Mouse (Mus musculus) hindbrain, embryonic 16.5 days (tissue): ENCODE results near the gene Gsn. TPM values are rescaled to one million over a fixed set of nuclear protein-coding genes. Genes with fewer than 3 reads are reported as not detected.

Experiments used
- ATAC-seq: fragments of 200-750 bp; cut with Nextera tagmentation; 2 replicates; pipeline ENCODE4 v1.8.0; 2017; ENCODE audit warnings: moderate TSS enrichment, moderate library complexity
- H3K27ac ChIP-seq: fragments of 300-500 bp; sonication (generic); 2 replicates; pipeline ENCODE4 v1.5.1; 2014; ENCODE audit warnings: low read depth, mild to moderate bottlenecking, control low read depth, low read length, moderate library complexity
- H3K27me3 ChIP-seq: fragments of 300-500 bp; sonication (generic); replicated peaks from 2 replicates; pipeline ENCODE4 v1.6.1; 2014; ENCODE audit warnings: low read length; ENCODE audit not compliant: control insufficient read depth, insufficient read depth
- H3K36me3 ChIP-seq: fragments of 300-500 bp; sonication (generic); 2 replicates; pipeline ENCODE4 v1.6.1; 2014; ENCODE audit warnings: mild to moderate bottlenecking, low read length, moderate library complexity, mixed read lengths; ENCODE audit not compliant: control insufficient read depth, insufficient read depth
- H3K4me1 ChIP-seq: fragments of 300-500 bp; sonication (generic); 2 replicates; pipeline ENCODE4 v1.6.1; 2014; ENCODE audit warnings: low read depth, low read length; ENCODE audit not compliant: control insufficient read depth, insufficient read depth
- H3K4me2 ChIP-seq: fragments of 300-500 bp; sonication (generic); 2 replicates; pipeline ENCODE4 v1.6.1; 2014; ENCODE audit warnings: mild to moderate bottlenecking, low read length, control low read depth, moderate library complexity
- H3K4me3 ChIP-seq: fragments of 300-500 bp; sonication (generic); 2 replicates; pipeline ENCODE4 v1.5.1; 2014; ENCODE audit warnings: mild to moderate bottlenecking, low read length, control low read depth, moderate library complexity
- H3K9ac ChIP-seq: fragments of 300-500 bp; sonication (generic); 2 replicates; pipeline ENCODE4 v1.6.1; 2014; ENCODE audit warnings: low read depth, mild to moderate bottlenecking, control low read depth, low read length, moderate library complexity
- H3K9me3 ChIP-seq: fragments of 300-500 bp; sonication (generic); 2 replicates; pipeline ENCODE4 v1.6.1; 2014; ENCODE audit warnings: mild to moderate bottlenecking, low read length, moderate library complexity; ENCODE audit not compliant: control insufficient read depth
- WGBS: fragments of 180-500 bp; shearing (Covaris S2); extraction: QIAGEN DNeasy Blood & Tissue Kit; methylation state at CpG from one replicate; pipeline ENCODE4 v1.1.7; 2014; 5-methylcytosine and 5-hydroxymethylcytosine counted together
- polyA plus RNA-seq: library from polyadenylated mRNA; unstranded; fragments of >200 nt; fragmentation: Nextera tagmentation; extraction: Ambion mirVana; gene quantifications from 2 replicates; pipeline ENCODE4 v1.2.1, GENCODE M21; 2015

The Gsn gene
- polyA plus RNA-seq, 1 experiment from 2014 or later, result 31.6 TPM

DNA sequence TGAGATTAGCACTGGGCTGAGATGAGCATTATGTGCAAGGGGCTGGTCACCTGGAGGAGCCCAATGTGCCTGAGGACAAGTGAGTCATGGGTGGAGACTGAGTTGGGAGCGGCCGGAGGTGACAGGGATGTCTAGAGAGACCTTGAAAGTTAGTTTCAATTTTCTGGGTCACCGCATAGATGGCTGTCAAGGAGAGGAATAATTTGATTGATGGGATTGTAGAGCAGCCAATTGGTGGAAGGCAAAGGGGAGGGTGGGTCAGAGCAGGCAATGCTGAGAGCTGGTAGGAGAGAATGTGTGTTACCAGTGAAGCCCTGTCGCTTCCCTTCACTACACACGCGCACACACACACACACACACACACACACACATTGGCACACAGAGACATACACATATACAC, 13.0 kb downstream of the Gsn start:
- H3K4me2 ChIP-seq, result no peak overlapping the region
- no peak for ATAC-seq
- no peaks in the 10 kb centered on the region for H3K27me3 ChIP-seq
- H3K36me3 ChIP-seq, result no peaks in the 10 kb centered on the region
- peaks cover 3% of the 10 kb centered on the region; the same call in 1 of the 2 replicates for H3K4me1 ChIP-seq
- H3K9me3 ChIP-seq, result no peaks in the 10 kb centered on the region
- H3K4me3 ChIP-seq, result no peak overlapping the region
- no peak overlapping the region for H3K27ac ChIP-seq
- WGBS, result 77% methylated on average over 6 of the region's 6 CpGs
- no peak overlapping the region for H3K9ac ChIP-seq

DNA sequence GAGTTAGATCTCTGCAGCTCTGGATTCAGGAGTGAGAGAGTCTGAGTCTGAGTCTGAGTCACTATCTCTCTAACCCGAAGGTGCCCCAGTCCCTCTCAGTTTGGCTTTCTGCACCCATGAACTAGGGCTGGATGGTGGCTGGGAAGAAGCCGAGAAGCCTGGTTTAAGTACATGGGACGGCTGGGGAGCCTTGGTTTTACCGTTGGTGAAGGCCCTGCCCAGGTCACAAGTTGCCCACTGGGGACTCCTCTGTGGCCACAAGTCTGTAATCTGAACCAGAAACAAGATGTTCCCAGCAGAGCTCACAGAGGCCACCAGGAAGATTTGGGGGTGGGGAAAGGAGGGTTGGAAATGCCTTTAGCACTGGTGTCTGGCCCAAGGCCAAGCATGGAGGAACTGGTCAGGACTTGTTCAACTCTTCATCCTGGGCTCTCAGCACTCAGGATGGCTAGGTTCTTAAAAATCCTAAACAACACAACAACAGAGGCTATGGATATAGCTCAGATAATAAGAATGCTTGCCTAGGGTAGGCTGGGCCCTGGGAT, 13.6 kb downstream of the Gsn start:
- 85% methylated on average over 4 of the region's 4 CpGs for WGBS
- Histone ChIP-seq H3K4me2 (no peak overlapping the region), H3K4me3 (no peak overlapping the region), H3K36me3 (no peaks in the 10 kb centered on the region), H3K9ac (no peak overlapping the region), H3K27me3 (no peaks in the 10 kb centered on the region), H3K9me3 (no peaks in the 10 kb centered on the region), H3K27ac (no peak overlapping the region), H3K4me1 (peaks cover 3% of the 10 kb centered on the region; the same call in 1 of the 2 replicates)
- no peak for ATAC-seq

DNA sequence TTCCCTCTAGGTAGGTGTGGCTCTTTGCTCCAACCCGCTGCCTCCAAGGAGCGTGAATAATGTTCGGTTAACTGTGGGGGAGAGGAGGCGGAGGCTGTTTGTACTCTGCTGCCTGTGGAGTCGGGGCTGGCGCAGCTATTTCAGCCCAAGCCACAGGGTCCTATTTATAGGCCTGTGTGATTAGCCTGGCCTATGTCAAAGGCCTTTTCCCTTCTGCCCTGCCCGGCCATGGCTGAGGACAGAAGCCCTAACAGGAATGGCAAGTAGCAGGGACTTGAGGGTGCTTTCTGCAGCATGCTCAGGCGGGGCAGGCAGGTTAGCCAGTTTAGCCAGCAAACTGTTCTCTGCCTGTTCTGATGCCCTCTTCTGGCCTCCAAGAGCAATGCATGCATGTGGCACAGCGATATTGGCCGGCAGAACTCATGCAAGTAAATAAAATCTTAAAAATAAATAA, 14.4 kb downstream of the Gsn start:
- no peaks in the 10 kb centered on the region for H3K36me3 ChIP-seq
- H3K9me3 ChIP-seq, result no peaks in the 10 kb centered on the region
- H3K27me3 ChIP-seq, result no peaks in the 10 kb centered on the region
- H3K4me2 ChIP-seq, result no peak overlapping the region
- H3K4me1 ChIP-seq, result peaks cover 3% of the 10 kb centered on the region; the same call in 1 of the 2 replicates
- no peak overlapping the region for H3K27ac ChIP-seq
- WGBS, result 13% methylated on average over 10 of the region's 10 CpGs
- ATAC-seq, result peak; percentile 43; the same call in 1 of the 2 replicates
- no peak overlapping the region for H3K4me3 ChIP-seq
- H3K9ac ChIP-seq, result no peak overlapping the region

DNA sequence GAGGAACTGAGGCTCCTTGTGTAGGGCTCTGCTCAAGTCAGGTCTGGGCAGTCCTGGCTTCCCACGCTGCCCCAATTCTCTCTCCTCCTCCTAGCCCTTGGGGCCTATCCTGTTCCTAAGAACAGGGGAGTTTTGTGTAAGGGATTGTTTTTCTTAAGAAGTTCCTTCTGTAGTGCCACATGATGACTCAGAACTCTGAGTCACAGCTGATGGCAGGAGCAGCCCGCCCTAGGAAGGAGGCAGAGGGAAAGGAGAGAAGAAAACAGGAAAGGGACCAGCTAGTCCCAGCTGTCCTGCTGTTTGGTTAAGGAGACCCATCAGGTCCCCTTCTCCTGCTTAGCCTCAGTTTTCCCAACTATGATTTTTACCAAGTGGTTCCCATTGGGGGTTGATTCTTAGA, 15.6 kb downstream of the Gsn start:
- H3K27me3 ChIP-seq, result no peaks in the 10 kb centered on the region
- no peak overlapping the region for H3K4me3 ChIP-seq
- no peak overlapping the region for H3K4me2 ChIP-seq
- 65% methylated on average over 2 of the region's 2 CpGs for WGBS
- H3K27ac ChIP-seq, result no peak overlapping the region
- H3K36me3 ChIP-seq, result no peaks in the 10 kb centered on the region
- ATAC-seq, result no peak
- peaks cover 3% of the 10 kb centered on the region; the same call in 1 of the 2 replicates for H3K4me1 ChIP-seq
- H3K9ac ChIP-seq, result no peak overlapping the region
- H3K9me3 ChIP-seq, result no peaks in the 10 kb centered on the region

DNA sequence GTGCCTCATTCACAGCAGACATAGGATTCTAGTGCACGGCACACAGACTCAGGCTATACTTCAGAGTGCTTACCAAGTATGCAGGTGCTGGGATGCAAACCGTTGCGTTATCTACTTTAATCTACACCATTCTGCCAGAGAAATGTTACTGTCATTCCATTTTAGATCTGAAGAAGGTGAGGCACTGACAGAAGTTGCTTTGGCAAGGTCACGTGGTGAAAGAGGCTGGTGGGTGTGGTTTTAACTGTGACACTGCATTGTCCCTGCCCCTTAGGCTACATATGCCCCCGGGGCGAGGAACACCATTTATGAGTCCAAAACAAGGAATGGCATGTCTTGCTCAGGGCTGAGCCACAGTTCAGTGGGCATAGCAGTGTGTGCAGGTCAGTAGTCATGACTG, 16.7 kb downstream of the Gsn start:
- H3K4me2 ChIP-seq, result no peak overlapping the region
- 88% methylated on average over 6 of the region's 6 CpGs for WGBS
- no peak overlapping the region for H3K27ac ChIP-seq

DNA sequence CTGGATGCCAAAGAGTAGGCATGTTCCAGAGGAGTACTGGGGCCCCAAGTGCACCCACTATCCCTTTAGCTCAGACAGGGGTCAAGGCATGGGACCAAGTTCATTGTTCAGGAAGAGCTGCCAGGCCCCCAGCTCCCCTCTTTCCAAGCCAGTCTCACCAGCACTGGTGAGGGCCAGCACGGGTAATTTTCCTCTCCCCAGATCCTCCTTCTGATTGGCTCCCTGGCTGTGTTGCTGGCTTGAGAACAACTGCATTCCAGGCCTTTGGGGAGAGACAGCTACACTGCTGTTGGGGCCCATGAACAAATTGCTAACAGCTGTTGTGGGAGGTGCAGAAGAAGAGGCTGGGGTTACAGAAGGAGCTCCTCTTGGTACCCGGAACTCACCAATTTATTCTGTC, 17.4 kb downstream of the Gsn start:
- 33% methylated on average over 2 of the region's 2 CpGs for WGBS

More for the DNA sequence above, 16.7 kb downstream of the Gsn start:
- H3K4me1 ChIP-seq, result peaks cover 3% of the 10 kb centered on the region; the same call in 1 of the 2 replicates
- H3K4me3 ChIP-seq, result no peak overlapping the region
- no peak for ATAC-seq
- H3K27me3 ChIP-seq, result no peaks in the 10 kb centered on the region
- no peaks in the 10 kb centered on the region for H3K36me3 ChIP-seq
- H3K9ac ChIP-seq, result no peak overlapping the region
- no peaks in the 10 kb centered on the region for H3K9me3 ChIP-seq

DNA sequence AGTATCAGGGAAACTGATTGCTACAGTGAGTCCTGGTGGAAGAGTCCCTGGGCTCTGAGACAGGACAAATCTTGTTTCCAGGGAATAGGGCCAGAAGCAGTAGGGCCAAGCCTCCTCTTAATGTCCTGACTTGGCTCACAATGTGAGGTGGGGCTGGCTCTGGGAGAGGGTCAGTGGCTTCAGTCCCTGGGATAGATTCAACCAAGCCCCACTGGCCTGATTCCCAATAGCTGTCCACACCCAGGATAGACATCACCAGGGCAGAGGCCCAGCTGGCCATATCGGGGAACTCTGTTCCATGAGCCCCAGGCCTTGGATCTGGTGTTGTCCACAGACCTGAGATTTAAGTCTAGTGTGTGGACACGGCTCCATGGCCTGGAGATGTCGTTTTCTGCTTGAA, 21.5 kb downstream of the Gsn start:
- no peak overlapping the region for H3K9ac ChIP-seq
- no peak overlapping the region for H3K27ac ChIP-seq
- no peaks in the 10 kb centered on the region; the same call in 1 of the 2 replicates for H3K4me1 ChIP-seq
- H3K9me3 ChIP-seq, result no peaks in the 10 kb centered on the region
- H3K4me2 ChIP-seq, result no peak overlapping the region
- peak; percentile 63 for ATAC-seq
- no peak overlapping the region for H3K4me3 ChIP-seq
- WGBS, result 78% methylated on average over 3 of the region's 3 CpGs
- no peaks in the 10 kb centered on the region for H3K36me3 ChIP-seq
- peaks cover 4% of the 10 kb centered on the region for H3K27me3 ChIP-seq

More for the DNA sequence above, 17.4 kb downstream of the Gsn start:
- Histone ChIP-seq H3K4me2 (no peak overlapping the region), H3K36me3 (no peaks in the 10 kb centered on the region), H3K4me1 (peaks cover 3% of the 10 kb centered on the region; the same call in 1 of the 2 replicates), H3K9me3 (no peaks in the 10 kb centered on the region), H3K9ac (no peak overlapping the region), H3K4me3 (no peak overlapping the region), H3K27me3 (no peaks in the 10 kb centered on the region), H3K27ac (no peak overlapping the region)
- ATAC-seq, result peak; percentile 31; the same call in 1 of the 2 replicates

DNA sequence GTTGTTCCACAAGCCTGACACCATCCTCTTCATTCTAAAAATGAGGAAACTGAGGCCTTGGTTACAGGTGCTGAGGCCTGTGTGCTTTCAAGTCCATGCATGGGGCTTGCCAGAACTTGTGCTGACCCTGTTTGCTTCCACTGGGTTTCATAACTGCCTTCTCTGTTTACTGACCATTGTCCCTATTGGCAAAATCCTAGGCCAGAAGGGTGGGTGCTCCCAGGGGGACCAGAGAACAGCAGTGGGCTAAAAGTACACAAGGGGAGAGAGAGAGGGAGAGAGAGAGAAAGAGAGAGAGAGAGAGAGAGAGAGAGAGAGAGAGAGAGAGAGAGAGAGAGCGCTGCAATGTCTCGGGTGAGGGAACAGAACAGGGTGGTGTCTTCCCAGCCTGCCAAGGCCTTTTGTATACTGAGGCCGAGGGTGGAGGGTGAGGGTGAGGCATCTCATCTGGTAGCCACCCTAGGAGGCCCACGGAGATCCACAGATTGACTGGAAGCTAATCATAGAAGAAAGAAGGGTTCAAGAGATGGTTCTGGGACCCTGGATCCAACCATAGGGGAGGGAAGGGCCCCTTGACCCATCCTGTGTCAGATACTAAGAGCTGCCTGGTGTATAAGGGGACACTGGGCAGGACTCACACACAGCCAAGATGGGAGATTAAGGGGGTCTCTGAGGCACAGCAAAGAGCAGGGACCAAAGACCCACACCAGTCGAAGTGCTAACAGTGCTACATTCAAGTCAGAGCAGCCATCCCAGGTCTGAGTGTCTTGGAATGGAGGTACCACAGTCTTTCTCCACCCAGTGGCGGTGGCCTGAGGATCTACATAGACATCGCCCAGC, 22.4 kb downstream of the Gsn start:
- no peak overlapping the region for H3K4me2 ChIP-seq
- no peak overlapping the region for H3K9ac ChIP-seq
- WGBS, result 89% methylated on average over 7 of the region's 7 CpGs

DNA sequence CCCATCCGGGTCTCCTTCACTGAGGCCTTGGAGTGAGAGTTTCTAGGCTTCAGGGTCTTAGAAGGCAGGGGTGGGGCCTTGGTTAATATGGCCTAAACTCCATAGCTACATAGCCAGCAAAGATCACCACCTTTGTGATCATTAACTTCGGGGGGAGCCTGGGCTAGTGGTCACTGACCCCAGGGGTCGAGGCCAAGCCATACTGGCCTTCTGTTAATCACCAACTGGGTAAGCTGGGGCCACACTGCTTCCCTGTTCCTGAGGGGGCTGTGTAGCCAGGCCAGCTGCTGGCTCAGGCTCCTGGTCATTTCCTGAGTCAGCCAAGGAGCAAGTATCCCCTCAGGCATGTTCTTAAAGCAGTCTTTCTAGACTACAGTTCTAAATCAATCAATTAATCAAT, 23.8 kb downstream of the Gsn start:
- WGBS, result 67% methylated on average over 3 of the region's 3 CpGs
- no peak for ATAC-seq
- no peak overlapping the region for H3K9ac ChIP-seq
- peaks cover 9% of the 10 kb centered on the region for H3K27me3 ChIP-seq
- no peak overlapping the region for H3K27ac ChIP-seq
- no peaks in the 10 kb centered on the region for H3K9me3 ChIP-seq
- H3K4me2 ChIP-seq, result no peak overlapping the region
- no peaks in the 10 kb centered on the region; the same call in 1 of the 2 replicates for H3K4me1 ChIP-seq
- H3K4me3 ChIP-seq, result no peak overlapping the region
- no peaks in the 10 kb centered on the region for H3K36me3 ChIP-seq

More for the DNA sequence above, 22.4 kb downstream of the Gsn start:
- no peak for ATAC-seq
- Histone ChIP-seq H3K4me3 (no peak overlapping the region), H3K27ac (no peak overlapping the region), H3K36me3 (no peaks in the 10 kb centered on the region), H3K27me3 (peaks cover 8% of the 10 kb centered on the region), H3K4me1 (no peaks in the 10 kb centered on the region; the same call in 1 of the 2 replicates), H3K9me3 (no peaks in the 10 kb centered on the region)
